Mouse (Mus musculus): ENCODE measurements at regions not wholly inside any gene's neighbourhood (a gene's known extent, or its start where the extent isn't known, plus 50 kb on each side); places are given as distances from the start of the nearest gene placed in this dataset.

DNA sequence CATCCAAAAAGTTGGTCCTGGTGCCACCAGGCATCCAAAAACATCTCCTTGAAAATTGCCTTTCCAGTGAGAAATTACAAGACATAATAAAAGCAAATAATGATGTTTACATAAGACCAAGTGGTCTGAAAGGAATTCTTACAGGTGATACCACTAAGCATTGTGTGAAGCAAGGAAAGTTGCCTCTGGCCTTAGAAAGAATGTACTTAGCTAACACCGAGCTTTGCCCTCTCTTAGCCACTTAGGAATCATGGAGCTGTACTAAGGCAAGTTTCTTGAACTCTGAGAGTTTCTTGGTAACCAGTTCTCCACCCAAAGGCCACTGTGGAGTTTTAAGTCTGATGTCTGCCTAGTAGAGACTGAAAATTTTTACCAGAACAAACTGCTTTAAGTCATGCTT is 359.4 kb upstream of the Cdh11 start:
- DNase-seq (ENCODE audit: low spot score) = no peak

DNA sequence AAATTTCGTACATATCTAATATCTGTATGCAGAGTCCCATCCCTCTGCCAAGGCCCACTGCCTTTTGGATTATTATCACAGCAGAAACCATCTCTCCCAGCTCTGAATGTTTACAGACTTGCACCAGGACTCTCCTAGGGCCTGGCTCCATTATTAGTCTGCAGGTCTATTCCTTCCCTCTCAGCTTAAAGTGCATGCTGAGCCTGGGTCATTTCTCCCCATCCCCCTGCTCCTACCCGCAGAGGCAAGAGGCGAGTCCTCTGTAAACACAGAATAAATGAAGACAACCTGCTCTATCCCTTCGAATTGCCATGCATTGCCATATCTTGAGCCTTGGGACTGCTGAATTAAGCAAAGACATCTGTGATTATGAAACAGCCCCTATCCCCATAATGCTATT is 362.6 kb upstream of the Cdh11 start:
- DNase-seq (ENCODE audit: low spot score) = no peak

DNA sequence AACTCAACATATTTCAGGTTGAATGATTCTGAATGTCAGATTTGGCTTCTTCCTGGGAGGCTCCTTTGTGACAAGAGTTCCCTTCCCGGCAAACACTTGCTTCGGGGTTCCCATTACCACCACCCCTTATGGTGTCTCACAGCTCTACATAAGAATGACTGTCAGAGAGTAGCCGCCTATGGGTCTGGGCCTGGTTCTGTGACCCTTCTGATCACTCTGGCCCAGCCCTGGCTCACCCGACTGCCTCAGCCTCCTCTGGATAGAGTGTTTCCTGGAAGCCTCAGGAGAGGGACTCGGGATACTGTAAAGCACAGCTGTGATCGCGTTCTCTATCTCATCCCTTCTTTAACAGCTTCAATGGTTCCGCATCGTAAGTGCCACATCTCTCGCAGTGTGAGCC is 363.0 kb upstream of the Cdh11 start:
- no peak for DNase-seq (ENCODE audit: low spot score)

DNA sequence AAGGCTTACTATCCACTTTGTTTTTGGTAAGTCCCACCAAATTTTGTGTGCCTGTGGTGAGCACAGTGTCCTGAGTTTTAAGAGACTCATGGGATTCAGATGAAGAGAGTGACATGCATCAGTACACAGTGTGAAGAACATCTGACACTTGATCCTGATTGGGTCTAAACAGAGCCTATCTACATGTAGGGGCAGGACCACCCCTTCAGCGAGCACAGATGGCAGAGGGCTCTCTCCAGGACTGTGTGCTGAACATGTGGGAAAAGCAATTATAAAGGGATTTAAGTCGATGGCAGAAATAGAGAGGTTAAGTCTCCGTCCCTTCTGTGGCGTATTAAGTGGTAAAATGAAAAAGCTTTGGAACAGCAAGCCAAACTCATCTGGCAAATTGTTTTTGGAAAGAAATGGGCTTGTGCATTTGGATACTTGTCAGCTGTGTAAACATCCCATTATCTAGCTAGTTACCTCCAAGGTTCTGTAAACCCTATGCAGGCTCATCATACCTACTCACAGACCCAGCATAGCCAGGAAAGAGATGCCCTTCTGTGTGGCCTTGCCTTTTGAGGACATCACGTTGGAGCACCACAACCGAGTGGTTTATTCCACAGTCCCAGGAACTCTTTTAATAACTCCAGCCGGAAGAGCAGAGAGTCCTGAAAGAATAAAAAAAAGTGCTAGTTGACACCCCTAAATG is 381.3 kb upstream of the Cdh11 start:
- DNase-seq (ENCODE audit: low spot score) = no peak

DNA sequence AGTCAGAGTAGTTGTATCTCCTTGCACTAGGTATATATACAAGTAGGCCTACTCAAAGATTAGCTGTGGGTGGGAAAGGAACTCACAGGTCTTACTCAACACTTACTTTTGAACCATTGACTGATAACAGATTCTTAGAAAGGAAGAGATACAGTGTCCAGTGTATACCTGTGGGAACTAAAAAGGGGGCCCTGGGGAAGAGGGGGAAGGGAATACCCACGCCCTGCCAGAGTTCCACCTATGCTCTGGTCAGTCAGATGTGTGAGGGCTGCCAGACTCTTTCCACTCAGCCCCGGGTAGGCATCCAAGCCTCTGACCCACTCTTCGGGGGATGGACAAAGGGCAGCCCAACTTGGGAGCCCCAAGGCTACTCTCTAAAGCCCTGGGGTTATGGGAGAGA is 387.9 kb upstream of the Cdh11 start:
- DNase-seq (ENCODE audit: low spot score) = no peak

DNA sequence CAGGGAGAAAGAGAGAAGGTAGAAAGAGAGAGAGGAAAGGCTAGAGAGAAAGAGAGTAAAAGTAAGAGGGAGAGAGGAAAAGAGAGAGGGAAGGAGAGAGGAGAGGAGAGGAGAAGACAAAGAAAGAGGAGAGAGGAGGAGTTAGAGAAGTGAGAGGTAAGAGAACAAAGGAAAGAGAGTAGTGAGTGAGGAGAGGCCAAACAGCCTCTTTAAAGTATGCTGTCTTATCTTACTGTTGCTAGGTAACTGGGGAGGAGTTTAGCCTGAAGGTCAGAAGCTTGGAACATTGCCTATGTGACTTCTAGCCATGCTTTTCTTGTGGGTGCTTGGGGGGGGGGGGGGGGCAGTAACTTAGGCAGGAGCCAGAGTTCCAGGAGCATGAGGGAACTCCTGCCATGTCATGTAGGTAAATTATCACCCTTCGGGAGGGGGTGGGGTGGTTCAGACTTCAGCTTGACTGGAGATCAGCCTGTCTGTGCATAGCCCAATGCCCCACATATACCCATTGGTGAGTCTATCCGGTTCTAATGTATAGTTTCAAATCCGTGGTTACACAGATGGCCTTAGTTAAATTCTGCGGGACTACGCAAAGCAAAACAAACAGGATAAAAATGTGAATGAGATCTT is 388.5 kb upstream of the Cdh11 start:
- no peak for DNase-seq (ENCODE audit: low spot score)

DNA sequence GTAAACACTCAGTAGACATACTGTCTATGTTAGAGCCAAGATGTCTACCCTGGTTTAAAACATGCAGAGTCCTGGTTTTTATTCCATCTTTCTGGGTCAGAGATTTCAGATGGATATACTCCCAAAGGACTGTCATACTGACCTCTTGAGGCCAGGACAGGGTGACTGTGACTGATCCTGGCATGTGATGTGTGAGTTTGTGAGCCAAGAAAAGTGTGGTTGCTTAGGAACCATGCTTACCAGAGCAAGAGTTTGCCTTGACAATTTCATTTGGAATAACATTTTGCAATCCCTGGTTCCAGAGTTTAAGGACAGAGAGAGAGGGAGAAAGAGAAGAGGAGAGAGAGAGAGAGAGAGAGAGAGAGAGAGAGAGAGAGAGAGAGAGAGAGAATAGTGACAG is 395.2 kb upstream of the Cdh11 start:
- no peak for DNase-seq (ENCODE audit: low spot score)

DNA sequence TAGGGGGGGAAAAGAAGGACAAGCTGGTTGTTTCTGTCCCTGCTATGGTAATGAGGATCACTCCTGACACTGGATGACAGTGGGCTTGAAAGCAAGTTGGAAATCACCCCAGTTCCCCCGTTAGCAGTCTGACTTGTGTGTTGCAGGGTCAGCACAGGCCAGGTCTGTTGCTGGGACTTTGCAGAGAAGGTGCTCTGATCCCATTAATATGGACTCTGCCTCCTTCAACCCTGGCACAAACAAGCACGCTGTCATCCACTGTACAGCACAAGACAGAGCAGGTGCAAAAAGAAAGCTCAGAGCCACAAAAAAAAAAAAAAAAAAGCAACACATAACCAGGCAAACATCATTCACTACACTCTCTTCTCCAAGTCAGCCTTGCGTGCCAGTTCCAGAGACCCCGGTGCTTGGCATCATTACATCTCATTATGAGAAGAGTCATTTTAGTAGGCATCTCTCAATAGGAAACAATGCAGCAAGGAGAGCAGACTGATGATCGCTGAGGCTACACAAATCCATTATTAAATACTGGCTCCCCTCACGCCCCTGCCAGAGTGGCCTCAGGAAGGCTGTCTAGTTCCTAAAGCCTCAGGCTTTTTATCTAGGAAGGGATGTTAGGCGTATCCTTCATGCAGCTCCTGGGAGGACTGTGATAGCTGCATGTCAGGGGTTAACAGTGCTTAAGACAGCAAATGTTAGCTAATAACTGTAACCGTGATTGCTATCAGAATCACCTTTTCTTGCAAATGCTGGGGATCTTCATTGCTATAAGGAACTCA is 403.5 kb upstream of the Cdh11 start:
- no peak for DNase-seq (ENCODE audit: low spot score)

DNA sequence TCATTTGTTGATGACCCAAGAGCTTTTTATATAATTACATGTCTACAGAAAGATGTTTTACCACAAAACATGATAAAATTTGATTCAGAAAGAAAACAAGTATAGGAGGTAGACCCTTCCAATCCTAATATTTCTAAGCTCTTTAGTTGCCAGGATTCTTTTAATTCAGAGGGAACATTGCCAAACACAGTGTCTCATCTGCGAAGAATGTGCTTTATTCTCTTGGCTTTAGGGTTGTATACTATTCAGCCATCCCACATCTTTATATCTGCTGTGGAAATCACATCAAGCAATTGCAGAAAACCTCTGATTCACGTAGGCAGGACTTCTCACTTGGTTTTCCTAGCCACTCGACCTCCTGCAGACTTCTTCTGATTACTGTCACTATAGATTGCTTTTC is 412.8 kb upstream of the Cdh11 start:
- DNase-seq (ENCODE audit: low spot score) = no peak

DNA sequence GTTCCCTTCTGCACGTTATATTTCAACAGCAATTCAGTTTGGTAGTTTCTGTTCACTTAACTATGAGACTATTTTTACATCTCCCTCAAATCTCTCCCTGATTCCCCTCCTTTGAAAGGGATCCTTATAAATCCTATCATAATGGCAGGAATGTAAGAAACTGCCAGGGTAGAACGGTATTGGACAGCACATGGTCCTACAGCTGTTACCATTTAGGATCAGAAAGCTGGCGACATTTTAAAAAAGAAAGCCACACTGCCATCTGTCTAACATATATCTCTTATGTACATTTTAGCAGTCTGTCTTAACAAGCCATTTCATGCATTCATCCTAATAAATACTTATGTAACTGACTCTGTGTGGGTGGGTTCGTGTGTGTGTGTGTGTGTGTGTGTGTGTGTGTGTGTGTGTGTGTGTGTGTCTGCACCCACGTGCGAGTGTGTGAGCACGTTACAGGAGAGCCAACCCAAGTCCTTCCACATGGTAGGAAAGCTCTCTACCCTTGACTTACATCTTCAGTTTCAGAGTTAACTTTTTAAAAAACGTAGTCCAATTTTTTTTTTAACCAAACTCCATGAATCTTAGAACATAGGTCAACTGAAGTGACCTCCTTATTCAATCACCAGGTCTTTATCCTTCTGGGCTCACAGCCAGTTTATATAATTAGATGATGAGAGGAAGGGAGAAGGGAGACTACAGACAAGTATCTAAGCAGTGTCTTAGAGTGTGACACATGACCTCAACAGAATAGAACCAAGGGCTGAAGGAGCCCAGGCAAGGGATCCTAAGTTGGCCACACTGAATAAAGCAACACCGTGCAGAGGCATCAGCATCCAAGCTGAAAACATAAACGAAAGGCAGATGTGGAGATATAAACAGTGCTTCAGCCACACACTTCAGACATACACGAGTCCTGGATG is 414.5 kb upstream of the Cdh11 start:
- no peak for DNase-seq (ENCODE audit: low spot score)

DNA sequence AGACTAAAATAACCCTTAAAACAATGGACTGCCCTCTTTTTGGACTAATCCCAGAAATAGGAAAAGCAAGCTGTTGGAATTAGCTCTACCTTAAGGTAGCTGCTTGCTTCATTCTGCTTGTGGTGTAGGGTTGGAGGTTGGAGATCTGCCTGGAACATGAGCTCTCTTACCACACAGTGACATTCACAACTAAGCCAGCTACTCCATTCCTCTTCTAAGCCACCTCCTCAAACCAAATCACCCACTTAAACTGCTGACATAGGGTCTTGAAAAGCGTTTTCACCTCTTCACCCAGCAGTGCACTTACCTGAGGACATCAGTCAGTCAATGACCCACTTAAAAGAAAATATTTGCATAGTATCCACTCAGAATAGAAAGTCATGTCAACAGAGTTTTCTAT is 418.3 kb upstream of the Cdh11 start:
- no peak for DNase-seq (ENCODE audit: low spot score)

DNA sequence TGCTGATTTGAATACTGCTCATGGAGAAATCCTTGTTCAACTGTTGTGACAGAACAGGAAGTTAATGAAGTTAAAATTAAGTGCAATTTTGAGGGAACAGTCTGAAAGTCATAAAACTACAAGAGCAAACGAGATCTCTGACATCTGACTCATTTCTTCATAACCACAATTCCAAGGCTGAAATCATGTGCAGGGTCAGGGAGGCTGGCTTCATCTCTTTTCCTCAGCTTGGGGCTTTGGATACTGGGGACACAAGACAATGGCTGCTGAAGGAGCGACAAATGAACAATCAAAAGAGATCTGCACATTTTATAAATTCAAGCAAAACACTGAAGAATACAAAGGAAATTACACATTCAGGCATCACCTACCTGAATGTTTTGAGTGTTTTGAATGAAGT is 429.2 kb upstream of the Cdh11 start:
- DNase-seq (ENCODE audit: low spot score) = no peak

DNA sequence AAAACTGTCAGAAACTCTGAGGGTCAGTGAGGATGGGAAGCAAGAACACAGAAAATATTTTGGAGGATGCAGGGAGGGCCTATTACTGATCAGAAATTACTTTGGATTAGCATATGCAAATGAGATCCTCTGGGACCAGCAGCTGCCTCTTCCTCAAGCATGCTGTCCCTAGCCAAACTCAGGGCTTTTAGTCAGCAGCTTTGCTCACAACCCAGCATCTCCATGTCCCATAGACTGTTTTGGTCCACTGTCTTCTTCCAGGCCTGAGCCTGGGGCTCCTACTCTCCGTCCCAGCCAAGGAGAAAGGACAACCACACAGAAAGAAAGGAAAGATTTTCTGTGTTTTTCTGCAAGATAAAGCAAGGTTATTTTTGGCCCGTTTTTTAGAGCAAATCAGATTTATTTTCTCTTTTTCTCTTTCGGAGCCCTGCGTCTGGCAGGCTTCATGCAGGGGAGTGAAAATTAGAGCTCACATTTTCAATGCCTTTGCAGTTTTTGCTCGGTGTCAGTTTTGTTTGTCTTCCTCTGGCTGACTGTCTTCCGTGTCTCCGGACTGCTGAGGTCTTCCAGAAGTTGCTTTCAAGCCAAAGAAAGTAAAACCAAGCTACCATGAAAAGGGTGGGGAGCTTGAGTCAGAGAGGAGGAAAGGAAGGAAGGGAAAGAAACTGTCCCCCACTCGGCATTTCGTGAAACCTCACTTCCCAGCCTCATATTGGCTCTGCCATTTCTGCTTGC is 445.5 kb upstream of the Cdh11 start:
- DNase-seq (ENCODE audit: low spot score) = no peak

DNA sequence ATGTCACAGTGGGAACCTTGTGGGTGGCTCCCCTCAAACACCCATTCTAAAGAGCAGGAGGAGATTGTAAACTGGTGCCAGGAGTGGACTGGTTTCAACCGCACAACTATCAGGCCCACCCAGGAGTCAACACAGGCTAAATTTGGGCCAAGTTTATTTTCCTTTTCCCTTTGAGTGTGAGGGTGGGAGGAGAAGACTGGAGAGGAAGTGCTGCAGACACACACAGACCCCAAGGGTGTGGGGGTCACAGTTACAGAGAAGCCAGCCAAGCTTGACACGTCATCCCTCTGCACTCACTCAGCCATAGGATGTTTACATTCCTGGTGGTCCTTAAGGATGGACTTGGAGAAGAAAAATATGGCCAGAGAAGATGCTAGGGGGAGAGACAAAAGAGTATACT is 448.9 kb upstream of the Cdh11 start:
- no peak for DNase-seq (ENCODE audit: low spot score)

DNA sequence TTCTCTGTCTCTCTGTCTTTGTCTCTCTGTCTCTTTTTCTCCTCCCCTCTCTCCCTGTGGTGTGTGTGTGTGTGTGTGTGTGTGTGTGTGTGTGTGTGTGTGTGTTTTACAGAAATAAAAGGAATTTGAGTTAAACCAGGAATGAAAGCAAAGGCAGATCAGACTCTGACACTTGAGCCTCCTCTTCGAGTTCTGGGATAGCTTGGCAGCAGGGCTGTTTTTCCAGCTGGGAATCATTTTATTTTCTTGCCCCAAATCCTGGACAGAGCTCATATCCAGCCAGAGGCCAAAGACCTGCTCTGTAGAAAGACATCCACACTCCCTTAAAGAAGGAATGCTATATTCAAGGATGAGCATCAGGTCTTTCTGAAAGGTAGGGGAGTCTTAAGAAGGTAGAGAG is 450.2 kb upstream of the Cdh11 start:
- DNase-seq (ENCODE audit: low spot score) = no peak

DNA sequence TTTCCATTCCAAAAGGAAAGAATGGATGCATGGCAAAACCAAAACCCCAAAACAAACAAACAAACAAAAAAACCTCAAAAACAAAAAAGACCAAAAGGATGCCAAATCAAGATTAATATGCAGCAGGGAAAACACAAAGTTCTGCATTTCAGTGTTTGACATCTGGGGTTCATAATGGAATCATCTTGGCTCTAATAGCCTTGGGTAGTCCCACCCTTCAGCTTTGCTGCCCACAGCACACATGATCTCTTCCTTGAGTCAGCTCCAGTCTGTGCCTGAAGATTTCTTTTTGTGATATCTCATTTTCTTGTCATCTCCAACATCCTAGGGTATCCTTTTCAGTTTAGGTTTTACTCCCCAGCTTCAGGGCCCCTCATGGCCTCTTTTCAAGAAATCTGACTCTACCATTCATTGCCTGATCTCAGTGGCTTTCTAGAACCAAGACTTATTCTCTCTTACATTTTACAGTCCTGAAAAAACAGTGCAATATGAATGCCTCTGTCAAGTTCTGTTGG is 453.1 kb upstream of the Cdh11 start:
- no peak for DNase-seq (ENCODE audit: low spot score)

DNA sequence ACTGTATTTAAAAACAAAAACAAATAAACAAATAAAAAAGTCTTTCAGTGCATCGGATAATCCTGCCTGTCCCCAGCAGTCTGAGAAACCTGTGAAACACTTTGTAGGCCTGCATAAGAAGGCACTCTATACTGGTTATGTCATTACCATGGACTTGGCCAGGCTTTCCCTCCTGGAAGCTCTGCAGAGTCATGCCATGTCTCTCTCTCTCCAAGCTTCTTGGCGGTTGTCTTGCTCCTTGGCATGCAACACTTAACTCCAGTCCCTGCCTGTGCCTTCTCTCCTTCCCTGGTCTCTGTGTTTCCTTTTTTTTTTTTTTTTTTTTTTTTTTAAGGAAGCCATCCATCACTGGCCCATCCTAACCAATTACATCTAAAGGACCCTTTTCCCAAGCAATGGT is 458.7 kb upstream of the Cdh11 start:
- DNase-seq (ENCODE audit: low spot score) = no peak

DNA sequence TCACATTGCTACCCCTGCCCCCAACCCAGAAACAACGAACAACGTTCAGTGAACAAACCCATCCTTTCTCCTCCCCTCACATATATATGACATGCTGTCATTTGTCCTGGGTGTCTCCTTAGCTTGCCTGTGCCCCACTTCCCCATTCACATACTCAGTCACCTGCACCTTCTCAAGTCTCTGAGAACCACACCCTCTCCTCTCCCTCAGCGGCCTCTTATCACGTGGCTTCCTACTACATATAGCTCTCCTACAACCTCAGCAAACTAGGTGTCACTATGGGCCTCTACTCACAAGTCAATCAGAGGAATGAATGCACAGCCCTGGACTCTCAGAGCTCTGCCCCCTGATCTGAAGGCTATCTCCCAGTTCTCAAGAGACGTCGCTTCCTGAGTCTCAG is 459.2 kb upstream of the Cdh11 start:
- DNase-seq (ENCODE audit: low spot score) = no peak

DNA sequence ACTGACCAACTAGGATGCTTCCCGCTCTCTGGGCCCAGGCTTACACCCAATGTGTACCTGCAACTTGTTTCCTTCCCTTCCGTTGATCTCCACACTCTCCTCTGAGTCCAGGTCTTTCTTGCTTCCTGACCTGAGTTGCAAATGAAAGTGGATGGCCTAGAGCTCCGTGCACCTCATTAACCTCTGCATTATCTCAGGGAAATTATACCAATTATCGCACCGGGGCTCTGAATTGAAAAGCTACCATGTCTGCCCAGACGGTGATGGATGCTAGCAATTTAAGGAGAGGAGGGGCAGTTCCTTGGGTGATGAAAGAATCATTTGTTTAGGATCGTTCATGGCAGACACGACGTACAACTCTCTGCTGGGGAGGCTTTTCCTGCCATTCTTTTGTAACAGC is 460.4 kb upstream of the Cdh11 start:
- no peak for DNase-seq (ENCODE audit: low spot score)

DNA sequence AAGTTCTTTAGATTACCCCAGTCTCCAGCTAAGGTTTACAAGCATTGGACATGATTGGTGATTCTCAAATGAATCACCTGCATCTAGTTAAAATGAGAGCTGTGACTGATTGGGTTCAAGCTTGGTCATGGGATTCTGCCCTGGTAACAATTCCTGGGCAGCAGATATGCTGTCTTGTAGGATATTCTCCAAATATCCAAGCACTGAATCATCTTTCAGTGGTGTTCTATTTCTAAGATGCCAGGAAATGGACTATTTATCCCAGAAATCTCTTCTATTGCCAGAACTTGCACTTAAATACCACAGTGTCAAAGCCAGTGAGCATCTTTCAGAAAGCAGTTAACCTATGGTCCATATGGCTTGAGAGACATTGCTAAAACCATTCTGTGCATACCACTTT is 475.8 kb upstream of the Cdh11 start:
- no peak for DNase-seq (ENCODE audit: low spot score)

DNA sequence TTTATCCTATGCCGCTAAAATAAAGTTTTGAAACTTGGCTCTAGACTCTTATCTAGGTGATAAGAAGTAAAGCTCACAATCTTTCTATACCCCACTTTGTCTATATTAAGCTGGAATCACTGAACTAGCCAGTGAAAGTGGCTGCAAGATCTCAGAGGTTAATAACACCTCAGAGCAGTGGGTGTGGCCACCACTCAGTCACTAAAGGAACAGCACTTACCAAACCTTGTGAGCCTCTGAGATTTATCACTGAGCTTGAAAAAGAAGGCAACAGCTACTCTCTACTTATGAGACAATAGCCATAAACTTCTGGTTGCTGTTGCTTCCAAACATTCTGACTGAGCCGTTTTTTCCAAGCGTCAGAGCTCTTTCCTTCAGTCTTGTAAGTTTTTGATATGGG is 484.6 kb upstream of the Cdh11 start:
- DNase-seq (ENCODE audit: low spot score) = no peak

Measured in testis, postnatal 10 days (tissue).